Mouse (Mus musculus) megakaryocyte progenitor cell, adult 5-6 weeks (primary cell): Measurements from ENCODE around the gene Ctnnb1. TPM values are rescaled to one million over a fixed set of nuclear protein-coding genes. Genes with fewer than 3 reads are reported as not detected.
A peak's percentile ranks its signal among the peaks of the same experiment; 100 is the strongest.

Source experiments
- ATAC-seq: replicated peaks from 2 replicates; pipeline ENCODE4 v1.8.0; 2016; ENCODE audit warnings: mild to moderate bottlenecking, moderate TSS enrichment, inconsistent platforms; ENCODE audit not compliant: poor library complexity
- total RNA-seq, 2 experiments: library from RNA; stranded (forward) in 1 of 2; stranded (reverse) in 1 of 2; fragments of 157-497, 149-512 nt in 1 of 2; fragments of 200-1000 nt in 1 of 2; gene quantifications; 2 replicates each; pipeline versions ENCODE4 v1.2.3 to v1.2.4; 2015 to 2017

The Ctnnb1 gene
- total RNA-seq, 2 experiments from 2014 or later = 319 to 339 TPM

- ATAC-seq = no peak
Observed at GRCm38 (mm10) chr9:120960611-120961010, 31.6 kb downstream of the Ctnnb1 start.

GRCm38 (mm10) chr9:120961466-120961865 is 32.5 kb downstream of the Ctnnb1 start:
- no peak for ATAC-seq

- ATAC-seq = peak; percentile 71
Observed at GRCm38 (mm10) chr9:120961969-120962700, 33.1 kb downstream of the Ctnnb1 start.

- no peak for ATAC-seq
Observed at GRCm38 (mm10) chr9:120963104-120963503, 34.1 kb downstream of the Ctnnb1 start.

GRCm38 (mm10) chr9:120963720-120964119 is 34.7 kb downstream of the Ctnnb1 start:
- no peak for ATAC-seq

GRCm38 (mm10) chr9:120964224-120964623 is 35.2 kb downstream of the Ctnnb1 start:
- no peak for ATAC-seq

GRCm38 (mm10) chr9:120965007-120965406 is 36.0 kb downstream of the Ctnnb1 start:
- no peak for ATAC-seq

GRCm38 (mm10) chr9:120973026-120973515 is 44.1 kb downstream of the Ctnnb1 start:
- ATAC-seq = no peak

- ATAC-seq = no peak
Observed at GRCm38 (mm10) chr9:120974209-120974608, 45.2 kb downstream of the Ctnnb1 start.

- no peak for ATAC-seq
Observed at GRCm38 (mm10) chr9:120976158-120976557, 47.1 kb downstream of the Ctnnb1 start.

GRCm38 (mm10) chr9:120976856-120977255 is 47.8 kb downstream of the Ctnnb1 start:
- ATAC-seq = no peak

- no peak for ATAC-seq
Observed at GRCm38 (mm10) chr9:120981777-120982176, 52.8 kb downstream of the Ctnnb1 start.

GRCm38 (mm10) chr9:120983849-120984248 is 54.8 kb downstream of the Ctnnb1 start:
- no peak for ATAC-seq

- ATAC-seq = no peak
Observed at GRCm38 (mm10) chr9:120984509-120984908, 55.5 kb downstream of the Ctnnb1 start.

- no peak for ATAC-seq
Observed at GRCm38 (mm10) chr9:120985009-120985408, 56.0 kb downstream of the Ctnnb1 start.

- no peak for ATAC-seq
Observed at GRCm38 (mm10) chr9:120985524-120985923, 56.5 kb downstream of the Ctnnb1 start.

- no peak for ATAC-seq
Observed at GRCm38 (mm10) chr9:120986255-120986654, 57.2 kb downstream of the Ctnnb1 start.

GRCm38 (mm10) chr9:120986994-120987393 is 58.0 kb downstream of the Ctnnb1 start:
- no peak for ATAC-seq

GRCm38 (mm10) chr9:120988088-120988487 is 59.1 kb downstream of the Ctnnb1 start:
- ATAC-seq = no peak

GRCm38 (mm10) chr9:120989806-120990700 is 61.0 kb downstream of the Ctnnb1 start:
- no peak for ATAC-seq

GRCm38 (mm10) chr9:120991801-120992200 is 62.8 kb downstream of the Ctnnb1 start:
- ATAC-seq = no peak

- ATAC-seq = no peak
Observed at GRCm38 (mm10) chr9:120993004-120993403, 64.0 kb downstream of the Ctnnb1 start.
